Mouse (Mus musculus) erythroblast, embryonic 14.5 days (primary cell): ENCODE data around the gene Mpped1.

Experiments
- GATA1 ChIP-seq: IDR thresholded peaks from 2 replicates; pipeline ENCODE4 v1.6.1; 2012; ENCODE audit warnings: low read length, inconsistent platforms, mixed read lengths
- TAL1 ChIP-seq: IDR thresholded peaks from 3 replicates; pipeline ENCODE4 v1.6.1; 2012; ENCODE audit warnings: low read length, inconsistent platforms, mixed read lengths

DNA sequence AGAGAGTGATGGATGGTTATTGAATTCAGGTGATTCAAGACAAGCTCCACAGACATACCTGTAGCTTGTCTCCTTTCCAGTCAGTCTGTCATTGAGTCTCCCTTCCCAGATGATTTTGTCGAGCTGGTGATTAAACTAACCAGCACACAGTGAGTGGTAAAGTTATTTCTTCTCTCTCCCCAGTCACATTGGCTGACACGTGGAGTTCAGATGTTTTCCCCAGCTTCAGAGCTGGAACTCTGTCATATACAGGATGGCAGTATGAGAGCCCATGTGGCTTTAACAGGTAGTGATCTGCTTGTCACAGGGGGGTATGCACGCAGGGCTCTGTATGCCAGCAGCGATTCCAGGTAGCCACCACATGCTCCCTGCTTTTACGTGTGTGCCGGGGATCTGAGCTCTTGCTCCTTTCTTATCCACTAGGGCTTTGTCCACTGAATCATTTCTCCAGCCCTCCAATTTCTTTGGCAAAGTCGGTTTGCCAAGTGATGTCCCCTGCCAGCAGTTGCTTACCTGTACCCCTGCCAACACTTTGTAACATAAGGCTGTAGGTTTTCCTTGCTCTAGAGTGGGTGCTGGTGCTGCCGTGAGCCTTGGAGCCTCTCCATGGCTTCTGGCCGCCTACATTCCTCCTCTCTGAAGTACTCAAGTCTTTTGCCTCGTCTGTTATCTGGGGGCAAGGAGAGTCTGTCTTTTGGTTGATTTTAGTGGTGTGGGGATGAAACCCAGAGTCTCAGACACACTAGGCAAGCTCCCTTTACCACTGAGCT, 61.9 kb downstream of the Mpped1 start:
- no peak for TF ChIP-seq TAL1
- TF ChIP-seq GATA1, result no peak
